Mouse (Mus musculus): ENCODE results near the gene Arid5b.

Arid5b gene

GRCm38 (mm10) chr10:68078708-68079107, 199.8 kb downstream of the Arid5b start:
- no peak for DNase-seq

GRCm38 (mm10) chr10:68075181-68075580, 203.4 kb downstream of the Arid5b start:
- no peak for DNase-seq

- no peak for DNase-seq
Measured at GRCm38 (mm10) chr10:68074291-68074690, 204.2 kb downstream of the Arid5b start.

GRCm38 (mm10) chr10:68072626-68073025, 205.9 kb downstream of the Arid5b start:
- DNase-seq = no peak

- DNase-seq = no peak
Measured at GRCm38 (mm10) chr10:68071041-68071440, 207.5 kb downstream of the Arid5b start.

- no peak for DNase-seq
Measured at GRCm38 (mm10) chr10:68068426-68068825, 210.1 kb downstream of the Arid5b start.

GRCm38 (mm10) chr10:68067961-68068360, 210.6 kb downstream of the Arid5b start:
- no peak for DNase-seq

- no peak for DNase-seq
Measured at GRCm38 (mm10) chr10:68066173-68066572, 212.4 kb downstream of the Arid5b start.

GRCm38 (mm10) chr10:68064571-68064970, 214.0 kb downstream of the Arid5b start:
- DNase-seq = no peak

- no peak for DNase-seq
Measured at GRCm38 (mm10) chr10:68063806-68064545, 214.6 kb downstream of the Arid5b start.

- DNase-seq = no peak
Measured at GRCm38 (mm10) chr10:68061249-68061615, 217.3 kb downstream of the Arid5b start.

- peak in 1 of 2 experiments; percentile 16 for DNase-seq
Measured at GRCm38 (mm10) chr10:68060590-68061248, 217.8 kb downstream of the Arid5b start.

- no peak for DNase-seq
Measured at GRCm38 (mm10) chr10:68058378-68058777, 220.2 kb downstream of the Arid5b start.

GRCm38 (mm10) chr10:68057841-68058240, 220.7 kb downstream of the Arid5b start:
- DNase-seq = no peak

GRCm38 (mm10) chr10:68054706-68055105, 223.8 kb downstream of the Arid5b start:
- no peak for DNase-seq

- DNase-seq = no peak
Measured at GRCm38 (mm10) chr10:68054131-68054530, 224.4 kb downstream of the Arid5b start.

GRCm38 (mm10) chr10:68052307-68052706, 226.2 kb downstream of the Arid5b start:
- no peak for DNase-seq

GRCm38 (mm10) chr10:68051316-68051933, 227.1 kb downstream of the Arid5b start:
- no peak for DNase-seq

GRCm38 (mm10) chr10:68050882-68051281, 227.7 kb downstream of the Arid5b start:
- DNase-seq = no peak

- DNase-seq = no peak
Measured at GRCm38 (mm10) chr10:68048641-68049305, 229.8 kb downstream of the Arid5b start.

GRCm38 (mm10) chr10:68044864-68045263, 233.7 kb downstream of the Arid5b start:
- no peak for DNase-seq

GRCm38 (mm10) chr10:68043973-68044372, 234.6 kb downstream of the Arid5b start:
- no peak for DNase-seq

All from kidney, postnatal 25 days (tissue).